7 mouse cellular contexts compared by ENCODE assay signal in the genomic region with DNA sequence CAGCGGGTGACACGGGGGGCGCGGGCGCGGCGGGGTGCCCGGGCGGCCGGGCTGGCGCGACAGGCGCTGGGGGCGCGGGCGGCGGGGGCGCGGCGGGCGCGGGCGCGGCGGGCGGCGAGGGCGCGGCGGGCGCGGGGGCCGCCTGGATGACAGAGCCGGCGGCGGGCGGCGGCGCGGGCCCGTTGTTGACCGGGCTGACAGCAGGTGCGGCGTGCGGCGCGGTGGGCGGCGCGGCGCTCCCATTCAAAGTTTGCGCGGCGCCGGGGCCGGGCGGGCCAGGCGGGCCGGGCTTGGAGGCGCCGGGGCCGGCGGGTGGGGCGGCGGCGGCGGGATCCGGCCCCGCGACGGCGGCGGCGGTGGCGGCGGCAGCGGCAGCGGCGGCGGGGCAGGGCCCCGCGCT. TPM values are rescaled to one million over a fixed set of nuclear protein-coding genes. Genes with fewer than 3 reads are reported as not detected.
A peak's percentile ranks its signal among the peaks of the same experiment; 100 is the strongest.
DNase-seq lines count a peak whose midpoint lies in the region; ATAC-seq and TF ChIP-seq lines count a peak whose summit lies in the region.

No protein-coding gene starts in this region.

- WGBS in lung, adult 2 months = 35% methylated on average over 81 of the region's 82 CpGs
- 4% methylated on average over 16 of the region's 82 CpGs for WGBS in forebrain, embryonic 12.5 days
- no CpG with 5 or more reads among the region's 82 CpGs for WGBS in limb, embryonic 11.5 days
- 0% methylated on average over 6 of the region's 82 CpGs for WGBS in neural tube, embryonic 13.5 days

- peak overlapping the region; percentile 91 for H3K9ac ChIP-seq in forebrain, embryonic 12.5 days
- H3K9ac ChIP-seq in limb, embryonic 11.5 days (ENCODE audit: low read length) = peak overlapping the region; percentile 81
- peak overlapping the region; percentile 94 for H3K9ac ChIP-seq in neural tube, embryonic 13.5 days

- ATAC-seq in forebrain, embryonic 12.5 days (ENCODE audit: low FRiP score) = no peak
- no peak for ATAC-seq in limb, embryonic 11.5 days (ENCODE audit: insufficient number of reproducible peaks, low FRiP score, low TSS enrichment, low read depth)
- ATAC-seq in neural tube, embryonic 13.5 days (ENCODE audit: low read depth) = no peak

- TF ChIP-seq POLR2A in lung, adult 2 months (IDR thresholded peaks at IDR 0.05; ENCODE audit: borderline replicate concordance, extremely low read depth, low read depth, low read length) = no peak

- peak overlapping the region; percentile 94; the same call in 1 of the 2 replicates for H3K27ac ChIP-seq in forebrain, embryonic 12.5 days
- peak overlapping the region; percentile 94 for H3K27ac ChIP-seq in limb, embryonic 11.5 days (replicated peaks; ENCODE audit: low read depth, low read length)
- peak overlapping the region; percentile 98 for H3K27ac ChIP-seq in neural tube, embryonic 13.5 days (replicated peaks)

- no peaks in the 10 kb centered on the region for H3K9me3 ChIP-seq in forebrain, embryonic 12.5 days
- H3K9me3 ChIP-seq in limb, embryonic 11.5 days (ENCODE audit: control insufficient read depth, low read length) = no peaks in the 10 kb centered on the region
- no peaks in the 10 kb centered on the region for H3K9me3 ChIP-seq in neural tube, embryonic 13.5 days

- peak overlapping the region; percentile 96 for H3K4me3 ChIP-seq in lung, adult 2 months (replicated peaks; ENCODE audit: extremely low read depth, low read depth, low read length)
- peak overlapping the region; percentile 77 for H3K4me3 ChIP-seq in forebrain, embryonic 12.5 days (replicated peaks)
- H3K4me3 ChIP-seq in limb, embryonic 11.5 days (ENCODE audit: low read depth, low read length) = peak overlapping the region; percentile 78; the same call in 1 of the 2 replicates
- H3K4me3 ChIP-seq in neural tube, embryonic 13.5 days = peak overlapping the region; percentile 86

- H3K4me1 ChIP-seq in lung, adult 2 months (ENCODE audit: control insufficient read depth, insufficient read depth, low read length) = peaks cover 28% of the 10 kb centered on the region
- H3K4me1 ChIP-seq in forebrain, embryonic 12.5 days = peaks cover 51% of the 10 kb centered on the region
- peaks cover 23% of the 10 kb centered on the region for H3K4me1 ChIP-seq in limb, embryonic 11.5 days (ENCODE audit: control insufficient read depth, insufficient read depth, low read length)
- peaks cover 57% of the 10 kb centered on the region for H3K4me1 ChIP-seq in neural tube, embryonic 13.5 days (replicated peaks)

- no peaks in the 10 kb centered on the region for H3K36me3 ChIP-seq in forebrain, embryonic 12.5 days (replicated peaks)
- H3K36me3 ChIP-seq in limb, embryonic 11.5 days (ENCODE audit: control insufficient read depth, insufficient read depth, low read length) = 0 out of 2 replicates have a peak, but pooled peaks cover 2% of the 10 kb centered on the region
- H3K36me3 ChIP-seq in neural tube, embryonic 13.5 days = no peaks in the 10 kb centered on the region

- DNase-seq in lung, adult 2 months = no peak
- DNase-seq in lung, postnatal 25 days (ENCODE audit: low spot score) = no peak
- DNase-seq in adrenal gland, postnatal 36 days = peak; percentile 33 to 57
- DNase-seq in limb, embryonic 11.5 days (ENCODE audit: low spot score) = no peak
- no peak for DNase-seq in frontal cortex, postnatal 36 days (ENCODE audit: low spot score in 2 of 2)

- H3K27me3 ChIP-seq in forebrain, embryonic 12.5 days = no peaks in the 10 kb centered on the region
- H3K27me3 ChIP-seq in limb, embryonic 11.5 days (ENCODE audit: control insufficient read depth, insufficient read depth, low read length) = no peaks in the 10 kb centered on the region
- no peaks in the 10 kb centered on the region for H3K27me3 ChIP-seq in neural tube, embryonic 13.5 days

- TF ChIP-seq CTCF in lung, adult 2 months (IDR thresholded peaks at IDR 0.05; ENCODE audit: insufficient read depth, low read length) = no peak

- peak overlapping the region; percentile 100 for H3K4me2 ChIP-seq in forebrain, embryonic 12.5 days
- H3K4me2 ChIP-seq in limb, embryonic 11.5 days (ENCODE audit: low read depth, severe bottlenecking) = peak overlapping the region; percentile 100
- peak overlapping the region; percentile 99 for H3K4me2 ChIP-seq in neural tube, embryonic 13.5 days

RNA-seq across cellular contexts. Expression of a gene that starts 0.6 kb away (rescaled TPM):
- 10.1 and 11.5 TPM in 2 replicates for polyA plus RNA-seq in lung, adult 2 months (2012; rRNA removed)
- total RNA-seq in adrenal gland, postnatal 36 days (2021) = 10 to 100 TPM; 17.8 to 23.7 TPM
- 5.2 and 5.8 TPM in 2 replicates for polyA plus RNA-seq in forebrain, embryonic 12.5 days (2016; fragmentation: Nextera tagmentation; extraction: Ambion mirVana)
- polyA plus RNA-seq in limb, embryonic 11.5 days (2014; fragmentation: Nextera tagmentation; extraction: Ambion mirVana) = 4.7 and 5.8 TPM in 2 replicates
- 3.7 and 4.1 TPM in 2 replicates for polyA plus RNA-seq in neural tube, embryonic 13.5 days (2015; fragmentation: Nextera tagmentation; extraction: Ambion mirVana)

RNA-seq across cellular contexts. Expression of a gene that starts 48.9 kb away (rescaled TPM):
- polyA plus RNA-seq in lung, adult 2 months (2012; rRNA removed) = 19.8 and 24.0 TPM in 2 replicates
- total RNA-seq in adrenal gland, postnatal 36 days (2021) = 10 to 100 TPM; 43.0 to 44.9 TPM
- polyA plus RNA-seq in forebrain, embryonic 12.5 days (2016; fragmentation: Nextera tagmentation; extraction: Ambion mirVana) = 15.4 and 15.7 TPM in 2 replicates
- polyA plus RNA-seq in limb, embryonic 11.5 days (2014; fragmentation: Nextera tagmentation; extraction: Ambion mirVana) = 8.3 and 10.2 TPM in 2 replicates
- polyA plus RNA-seq in neural tube, embryonic 13.5 days (2015; fragmentation: Nextera tagmentation; extraction: Ambion mirVana) = 19.7 and 20.6 TPM in 2 replicates

Comparison
In these comparisons a context has a peak if more than half of its experiments do, and no peak if none do; other contexts are left out.
1. DNase-seq: peak in adrenal gland, postnatal 36 days (2 of 2); none in lung, adult 2 months (single experiment), lung, postnatal 25 days (single experiment), limb, embryonic 11.5 days (single experiment) and frontal cortex, postnatal 36 days (0 of 2).
2. Peak in every context shown above with its lines, with median percentiles within 50 percentile points of each other: H3K4me3 ChIP-seq, H3K27ac ChIP-seq, H3K4me2 ChIP-seq and H3K9ac ChIP-seq.